Mouse (Mus musculus): ENCODE results near the gene Adamts12. TPM values are rescaled to one million over a fixed set of nuclear protein-coding genes. Genes with fewer than 3 reads are reported as not detected.
A peak's percentile ranks its signal among the peaks of the same experiment; 100 is the strongest.

Gene Adamts12
- 0.79 and 0.89 TPM in 2 replicates for polyA plus RNA-seq (2016; fragmentation: Nextera tagmentation; extraction: Ambion mirVana)

DNA sequence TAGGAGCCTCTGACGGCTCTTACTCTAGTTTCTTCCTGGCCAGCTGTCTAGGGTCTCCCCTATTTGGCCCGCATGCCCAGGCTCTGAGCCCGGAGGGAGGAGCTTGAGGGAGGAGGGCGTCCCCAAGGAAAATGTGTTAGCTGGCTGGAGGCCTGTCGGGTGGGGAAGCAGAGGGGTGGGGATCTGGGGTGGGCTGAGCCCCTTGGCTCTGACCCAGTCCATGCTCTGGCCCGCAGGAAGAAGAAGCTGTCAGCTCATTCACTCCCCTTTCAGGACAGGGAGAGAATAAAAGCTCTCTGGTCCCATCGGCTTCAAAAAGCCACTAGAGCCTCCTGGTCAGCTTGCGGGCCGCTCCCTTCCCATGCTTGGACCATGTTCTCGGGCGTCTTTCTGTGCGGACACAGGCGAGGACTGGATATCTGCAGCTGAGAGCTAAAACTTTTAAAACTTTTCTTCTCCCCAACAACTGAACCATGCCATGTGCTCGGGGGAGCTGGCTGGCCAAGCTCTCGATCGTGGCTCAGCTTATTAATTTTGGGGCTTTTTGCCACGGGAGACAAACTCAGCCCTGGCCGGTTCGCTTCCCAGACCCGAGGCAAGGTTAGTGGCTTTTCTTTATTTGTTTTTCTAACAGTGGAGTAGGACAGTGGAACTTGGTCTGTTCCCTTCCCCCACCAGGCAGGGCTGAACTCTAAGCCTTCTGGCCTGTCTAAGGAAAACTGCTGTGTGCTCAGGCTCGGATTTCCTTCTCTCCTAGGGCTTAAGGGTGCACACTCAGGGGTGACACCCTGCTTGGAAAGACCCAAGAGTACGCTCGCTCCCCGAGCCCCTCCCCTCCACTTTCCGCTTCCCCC is at the start of gene Adamts12:
TSS of gene Adamts12 (plus strand) at position 233 of the 854 bp plus-strand sequence.
- no peaks in the 10 kb centered on the region for H3K36me3 ChIP-seq (replicated peaks)
- DNase-seq (ENCODE audit: extremely low spot score, low spot score) = peak; percentile 31
- H3K9me3 ChIP-seq = no peaks in the 10 kb centered on the region
- peak within 1 kb of the TSS; percentile 80 for H3K27ac ChIP-seq
- peaks cover 9% of the 10 kb centered on the region; the same call in 1 of the 2 replicates for H3K27me3 ChIP-seq (ENCODE audit: poor library complexity, severe bottlenecking)
- 2% methylated on average over 25 of the region's 25 CpGs for WGBS
- H3K4me3 ChIP-seq = peak within 1 kb of the TSS; percentile 48
- peaks cover 40% of the 10 kb centered on the region for H3K4me1 ChIP-seq

DNA sequence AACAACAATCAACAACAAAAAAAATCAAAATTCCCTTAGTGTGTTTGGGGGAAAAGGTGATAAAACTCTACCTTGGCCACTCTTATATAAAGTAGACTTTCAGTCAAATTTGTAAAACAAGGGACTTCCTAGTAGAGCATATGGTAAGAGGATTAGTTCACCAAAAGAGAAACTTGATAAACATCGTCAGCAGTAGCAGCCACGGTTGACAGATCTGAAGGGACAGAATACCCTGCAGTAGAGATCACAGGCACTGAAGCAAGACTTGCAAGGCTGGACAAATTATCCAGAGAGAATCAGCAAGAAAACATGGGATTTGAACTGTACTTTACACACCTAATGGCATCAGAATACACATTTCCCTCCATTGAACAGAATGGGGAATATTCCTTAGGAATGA is 49.7 kb upstream of the Adamts12 start:
- WGBS = 30% methylated on average over 2 of the region's 2 CpGs
- H3K4me3 ChIP-seq = no peak overlapping the region
- H3K27me3 ChIP-seq (ENCODE audit: poor library complexity, severe bottlenecking) = no peaks in the 10 kb centered on the region
- no peaks in the 10 kb centered on the region for H3K4me1 ChIP-seq
- DNase-seq (ENCODE audit: extremely low spot score, low spot score) = no peak
- no peaks in the 10 kb centered on the region for H3K9me3 ChIP-seq
- H3K36me3 ChIP-seq (replicated peaks) = no peaks in the 10 kb centered on the region
- H3K27ac ChIP-seq = no peak overlapping the region

DNA sequence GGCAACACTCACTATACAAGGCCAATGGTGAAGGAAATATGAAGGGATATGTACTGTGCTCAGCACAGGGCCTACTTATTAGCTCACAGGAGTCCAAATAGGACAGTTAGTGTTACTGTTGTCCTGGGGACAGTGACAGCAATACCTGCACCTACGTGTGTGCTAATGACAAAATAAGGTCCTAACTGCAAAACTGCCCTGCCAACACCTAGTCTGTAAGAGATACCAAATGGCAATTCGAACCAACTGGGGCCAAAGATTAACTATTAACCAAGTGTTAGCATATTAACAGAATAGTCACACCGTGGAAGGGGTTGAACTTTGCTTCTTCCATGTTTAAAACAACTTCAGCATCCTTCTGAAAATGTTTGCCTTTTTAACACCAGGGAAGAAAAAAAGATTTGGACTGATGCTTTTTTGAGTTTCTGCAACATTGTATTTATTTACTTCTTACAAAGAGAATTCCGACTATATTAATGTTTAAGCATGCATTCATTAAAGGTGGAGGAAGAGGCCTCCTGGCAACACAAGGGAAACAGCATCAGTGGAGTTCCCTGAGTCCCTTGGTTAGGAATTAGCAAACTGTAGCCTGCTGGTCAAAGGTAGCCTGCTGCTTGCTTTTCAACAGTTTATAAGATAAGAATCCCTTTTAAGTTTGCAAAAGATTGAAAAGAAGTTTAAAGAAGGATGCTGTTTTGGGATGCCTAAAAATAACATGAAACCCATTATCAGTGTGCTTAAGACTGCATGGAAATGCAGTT is 37.6 kb upstream of the Adamts12 start:
- no peak for DNase-seq (ENCODE audit: extremely low spot score, low spot score)
- Histone ChIP-seq H3K27ac (no peak overlapping the region), H3K4me1 (no peaks in the 10 kb centered on the region), H3K36me3 (replicated peaks) (no peaks in the 10 kb centered on the region), H3K27me3 (ENCODE audit: poor library complexity, severe bottlenecking) (no peaks in the 10 kb centered on the region), H3K9me3 (no peaks in the 10 kb centered on the region), H3K4me3 (no peak overlapping the region)
- WGBS = 83% methylated on average over 4 of the region's 4 CpGs

DNA sequence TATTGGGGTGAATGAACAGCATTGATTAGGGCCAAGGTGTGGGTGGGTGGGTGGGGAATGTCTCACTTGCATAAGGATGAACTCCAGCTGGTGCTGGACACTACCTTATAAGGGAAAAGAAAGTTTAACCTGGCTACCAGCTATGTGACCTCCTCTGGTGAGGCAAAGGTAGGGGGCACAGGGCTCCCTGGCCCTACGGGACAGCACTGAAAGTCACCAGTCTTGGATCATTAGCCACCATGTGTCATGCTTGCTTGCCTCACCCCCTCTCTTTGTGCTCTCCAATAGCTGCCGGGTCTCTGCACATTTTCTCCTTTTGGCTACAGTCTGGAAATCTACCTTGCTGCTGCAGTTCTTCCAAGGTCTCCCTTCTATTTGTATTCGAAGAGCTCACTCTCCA is 34.4 kb upstream of the Adamts12 start:
- Histone ChIP-seq H3K27ac (no peak overlapping the region), H3K9me3 (no peaks in the 10 kb centered on the region), H3K27me3 (ENCODE audit: poor library complexity, severe bottlenecking) (peaks cover 23% of the 10 kb centered on the region), H3K4me3 (no peak overlapping the region), H3K36me3 (replicated peaks) (no peaks in the 10 kb centered on the region), H3K4me1 (peaks cover 3% of the 10 kb centered on the region; the same call in 1 of the 2 replicates)
- 87% methylated on average over 3 of the region's 3 CpGs for WGBS
- DNase-seq (ENCODE audit: extremely low spot score, low spot score) = no peak

DNA sequence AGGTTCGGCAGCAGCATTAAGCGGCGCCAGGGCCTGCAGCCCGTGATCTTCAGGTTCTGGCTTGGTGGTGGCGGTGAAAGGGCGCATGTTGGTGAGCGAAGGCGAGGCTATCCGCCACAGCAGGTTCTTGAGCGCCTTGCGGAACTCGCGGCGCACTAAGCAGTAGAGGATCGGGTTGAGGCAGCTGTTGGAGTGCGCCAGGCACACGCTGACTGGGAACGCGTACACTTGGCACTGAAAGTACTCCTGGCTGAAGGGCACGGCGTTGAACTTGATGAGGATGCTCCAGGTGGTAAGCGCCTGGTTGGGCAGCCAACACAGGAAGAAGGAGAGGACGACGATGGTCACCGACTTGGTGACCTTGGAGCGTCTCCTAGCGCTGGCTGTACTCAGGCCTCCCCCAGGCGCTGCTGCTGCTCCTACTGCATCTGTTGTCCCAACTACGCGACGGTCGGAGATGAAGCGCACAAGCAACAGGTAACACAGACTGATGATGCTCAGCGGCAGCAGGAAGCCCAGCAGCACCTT is 28.6 kb upstream of the Adamts12 start:
- peaks cover 26% of the 10 kb centered on the region for H3K4me1 ChIP-seq
- WGBS = 5% methylated on average over 34 of the region's 34 CpGs
- H3K4me3 ChIP-seq = peak overlapping the region; percentile 47
- H3K36me3 ChIP-seq (replicated peaks) = no peaks in the 10 kb centered on the region
- no peak for DNase-seq (ENCODE audit: extremely low spot score, low spot score)
- no peak overlapping the region for H3K27ac ChIP-seq
- no peaks in the 10 kb centered on the region for H3K9me3 ChIP-seq
- H3K27me3 ChIP-seq (ENCODE audit: poor library complexity, severe bottlenecking) = peaks cover 70% of the 10 kb centered on the region

DNA sequence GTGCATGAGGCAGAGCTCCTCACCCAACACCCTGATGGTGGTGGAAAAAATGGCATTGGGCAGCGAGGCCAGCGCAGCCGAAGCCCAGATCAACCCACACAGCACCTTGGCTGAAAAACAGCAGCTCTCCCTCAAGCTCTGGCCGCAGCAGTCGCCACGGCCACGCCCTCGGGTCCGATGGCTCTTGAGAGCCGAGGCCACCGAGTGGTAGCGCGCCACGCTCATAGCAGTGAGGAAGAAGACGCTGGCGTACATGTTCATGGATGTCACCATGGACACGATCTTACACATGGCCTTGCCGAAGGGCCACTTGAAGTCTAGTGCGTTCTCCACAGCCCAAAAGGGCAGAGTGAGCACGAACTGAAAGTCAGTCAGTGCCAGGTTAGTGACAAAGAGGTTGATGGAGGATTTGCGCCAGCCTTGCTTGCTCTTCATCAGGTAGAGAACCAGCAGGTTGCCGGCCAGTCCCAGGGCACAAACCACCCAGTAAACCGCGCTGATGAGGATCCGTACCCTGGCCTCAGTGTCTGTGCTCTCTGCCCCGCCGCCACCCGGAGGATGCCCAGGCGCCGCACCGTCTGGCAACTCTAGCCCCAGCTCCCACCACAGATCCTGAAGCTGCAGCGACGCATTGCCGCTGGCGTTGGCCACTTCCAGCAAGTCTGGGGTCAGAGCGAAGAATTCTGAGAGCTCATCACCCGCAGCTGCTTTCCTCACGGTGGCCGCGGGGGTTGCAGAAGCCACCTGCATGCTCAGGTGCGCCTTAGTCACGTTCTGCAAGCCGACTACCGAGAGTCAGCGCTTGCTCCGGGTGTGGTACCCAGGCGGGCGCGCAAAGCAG is 27.8 kb upstream of the Adamts12 start:
- Histone ChIP-seq H3K4me1 (peaks cover 26% of the 10 kb centered on the region), H3K9me3 (no peaks in the 10 kb centered on the region), H3K36me3 (replicated peaks) (no peaks in the 10 kb centered on the region), H3K4me3 (peak overlapping the region; percentile 47), H3K27ac (no peak overlapping the region), H3K27me3 (ENCODE audit: poor library complexity, severe bottlenecking) (peaks cover 70% of the 10 kb centered on the region)
- WGBS = 2% methylated on average over 49 of the region's 49 CpGs
- DNase-seq (ENCODE audit: extremely low spot score, low spot score) = peak; percentile 25

DNA sequence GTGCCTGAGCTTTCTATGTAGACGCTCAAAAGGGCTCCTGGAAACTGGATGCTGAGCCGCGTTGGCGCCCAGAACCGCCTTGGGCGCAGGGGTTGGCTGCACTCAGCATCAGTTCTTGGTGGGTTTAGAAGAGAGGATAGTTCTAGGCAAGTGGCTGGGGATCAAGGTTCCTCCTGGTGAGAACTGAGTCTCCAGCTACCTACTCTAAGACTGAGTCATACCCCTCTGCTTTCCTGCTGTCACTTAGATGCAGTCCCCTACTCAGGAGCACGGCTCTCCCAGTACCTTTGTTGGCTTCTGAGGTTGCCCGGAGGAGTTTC is 27.3 kb upstream of the Adamts12 start:
- H3K4me1 ChIP-seq = peaks cover 26% of the 10 kb centered on the region
- H3K4me3 ChIP-seq = peak overlapping the region; percentile 47
- H3K27me3 ChIP-seq (ENCODE audit: poor library complexity, severe bottlenecking) = peaks cover 70% of the 10 kb centered on the region
- no peaks in the 10 kb centered on the region for H3K9me3 ChIP-seq
- no peak overlapping the region for H3K27ac ChIP-seq
- no peak for DNase-seq (ENCODE audit: extremely low spot score, low spot score)
- H3K36me3 ChIP-seq (replicated peaks) = no peaks in the 10 kb centered on the region
- WGBS = 3% methylated on average over 8 of the region's 8 CpGs

DNA sequence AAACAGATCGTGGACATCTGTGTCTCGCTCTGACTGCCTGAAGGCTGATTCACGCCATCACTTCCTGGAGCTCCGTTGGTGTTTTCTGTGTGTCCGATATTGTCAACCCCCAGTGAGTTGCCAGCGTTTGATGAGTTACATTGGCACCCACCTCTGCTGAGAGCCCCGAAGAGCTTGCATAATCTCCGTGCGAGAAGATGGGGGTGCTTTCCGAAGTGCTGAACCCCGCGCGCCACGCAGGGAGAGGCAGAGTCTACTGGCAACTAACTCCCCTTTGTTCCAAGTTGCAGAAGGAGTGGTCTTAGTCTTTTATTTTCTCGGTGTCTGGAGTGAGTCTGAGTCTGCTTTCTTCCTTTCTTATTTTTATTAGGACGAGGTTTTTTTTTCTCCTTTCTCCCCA is 26.9 kb upstream of the Adamts12 start, which contains the start of gene Rxfp3:
TSS of gene Rxfp3 (minus strand) at position 281 of the 400 bp plus-strand sequence.
- Histone ChIP-seq H3K27me3 (ENCODE audit: poor library complexity, severe bottlenecking) (peaks cover 70% of the 10 kb centered on the region), H3K36me3 (replicated peaks) (no peaks in the 10 kb centered on the region), H3K9me3 (no peaks in the 10 kb centered on the region), H3K4me1 (peaks cover 26% of the 10 kb centered on the region), H3K4me3 (peak within 1 kb of the TSS; percentile 47), H3K27ac (no peak within 1 kb of the TSS)
- no peak for DNase-seq (ENCODE audit: extremely low spot score, low spot score)
- WGBS = 3% methylated on average over 16 of the region's 16 CpGs

DNA sequence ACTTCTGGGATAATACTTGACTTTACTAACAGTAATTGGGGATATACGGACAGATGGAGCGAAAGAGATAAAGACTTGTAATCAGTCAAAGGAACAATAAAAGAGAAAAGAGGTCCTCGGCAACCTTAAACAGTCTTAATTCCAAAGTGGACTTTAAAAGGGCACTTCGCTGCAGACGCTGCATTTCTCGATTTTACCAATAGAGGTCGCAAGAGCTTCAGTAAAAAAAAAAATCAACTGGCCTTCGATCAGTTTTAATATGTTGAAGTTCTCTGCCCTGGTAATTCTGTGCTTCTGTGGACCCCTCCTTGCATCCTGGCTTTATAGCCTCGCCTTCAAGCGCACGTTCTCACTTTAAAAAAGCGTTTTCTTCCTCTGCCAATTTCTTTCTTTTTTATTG is 26.1 kb upstream of the Adamts12 start:
- Histone ChIP-seq H3K36me3 (replicated peaks) (no peaks in the 10 kb centered on the region), H3K4me3 (no peak overlapping the region), H3K27me3 (ENCODE audit: poor library complexity, severe bottlenecking) (peaks cover 65% of the 10 kb centered on the region)

DNA sequence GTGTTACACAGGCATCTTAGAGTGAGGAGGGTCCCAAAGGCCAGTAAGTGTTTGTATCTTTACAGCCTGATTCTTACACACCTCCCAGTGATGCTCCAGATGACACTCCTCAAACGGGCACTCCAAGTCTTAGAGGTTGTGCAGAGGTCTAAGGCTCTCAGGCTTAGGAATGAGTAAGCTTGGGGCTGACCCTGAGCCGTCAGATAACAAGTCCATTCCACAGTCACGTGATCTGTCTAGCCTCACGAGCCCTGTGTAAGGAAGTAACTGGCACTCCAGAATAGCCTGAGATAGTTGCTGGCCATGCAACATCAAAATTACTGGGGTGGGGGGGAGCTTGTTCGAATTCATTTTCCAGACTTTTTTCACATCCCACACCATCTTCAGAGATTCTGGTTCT is 24.5 kb upstream of the Adamts12 start:
- no peak overlapping the region for H3K4me3 ChIP-seq
- H3K36me3 ChIP-seq (replicated peaks) = no peaks in the 10 kb centered on the region
- no peak for DNase-seq (ENCODE audit: extremely low spot score, low spot score)
- H3K4me1 ChIP-seq = peaks cover 23% of the 10 kb centered on the region
- no peak overlapping the region for H3K27ac ChIP-seq
- peaks cover 49% of the 10 kb centered on the region for H3K27me3 ChIP-seq (ENCODE audit: poor library complexity, severe bottlenecking)
- 74% methylated on average over 5 of the region's 5 CpGs for WGBS
- H3K9me3 ChIP-seq = no peaks in the 10 kb centered on the region

More for the DNA sequence above, 26.1 kb upstream of the Adamts12 start:
- Histone ChIP-seq H3K9me3 (no peaks in the 10 kb centered on the region), H3K27ac (no peak overlapping the region), H3K4me1 (peaks cover 23% of the 10 kb centered on the region)
- WGBS = 4% methylated on average over 12 of the region's 12 CpGs
- DNase-seq (ENCODE audit: extremely low spot score, low spot score) = peak; percentile 28

DNA sequence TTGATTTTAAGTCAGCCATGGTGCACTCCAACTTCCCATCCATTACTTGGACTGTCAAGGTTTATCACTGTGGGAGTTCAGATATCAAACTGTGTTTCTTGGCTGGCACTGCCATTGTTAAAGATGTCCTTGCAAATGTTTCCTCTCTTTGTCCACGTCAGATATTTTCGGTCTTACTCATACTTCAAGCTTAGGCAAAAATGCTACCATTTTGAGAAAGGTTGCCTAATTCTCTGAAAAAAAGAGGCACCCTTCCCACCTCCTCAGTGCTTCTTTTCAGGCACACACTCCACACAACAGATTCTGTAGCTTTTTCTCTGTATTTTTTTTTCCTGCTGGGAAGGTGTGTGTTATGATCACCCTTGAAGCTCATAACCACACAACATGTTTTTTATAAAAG is 23.4 kb upstream of the Adamts12 start:
- DNase-seq (ENCODE audit: extremely low spot score, low spot score) = no peak
- peaks cover 38% of the 10 kb centered on the region for H3K27me3 ChIP-seq (ENCODE audit: poor library complexity, severe bottlenecking)
- no peaks in the 10 kb centered on the region for H3K9me3 ChIP-seq
- no peaks in the 10 kb centered on the region for H3K36me3 ChIP-seq (replicated peaks)
- no peak overlapping the region for H3K4me3 ChIP-seq
- 93% methylated on average over 2 of the region's 2 CpGs for WGBS
- no peak overlapping the region for H3K27ac ChIP-seq
- H3K4me1 ChIP-seq = peaks cover 16% of the 10 kb centered on the region

DNA sequence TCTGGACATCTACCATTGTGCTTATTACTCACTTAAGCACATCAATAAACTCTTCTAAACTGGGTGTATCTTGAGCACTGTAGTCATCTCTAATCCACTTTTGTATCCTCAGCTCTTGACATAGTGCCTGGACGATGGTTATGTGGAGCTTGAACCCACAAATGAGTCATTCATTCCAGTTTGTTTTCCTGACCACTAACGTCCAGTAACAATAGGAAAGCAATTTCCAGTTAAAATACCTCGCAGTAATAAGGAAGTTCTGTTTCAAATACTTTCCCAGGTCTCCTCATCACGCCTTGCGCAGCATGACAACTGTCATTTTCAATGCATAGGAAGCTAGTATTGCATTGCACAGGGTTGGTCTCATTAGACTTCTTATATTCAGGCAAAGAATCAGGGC is 21.8 kb upstream of the Adamts12 start:
- Histone ChIP-seq H3K4me3 (no peak overlapping the region), H3K27me3 (ENCODE audit: poor library complexity, severe bottlenecking) (peaks cover 22% of the 10 kb centered on the region), H3K9me3 (no peaks in the 10 kb centered on the region), H3K27ac (no peak overlapping the region), H3K4me1 (peaks cover under 1% of the 10 kb centered on the region; the same call in 1 of the 2 replicates), H3K36me3 (replicated peaks) (no peaks in the 10 kb centered on the region)
- no peak for DNase-seq (ENCODE audit: extremely low spot score, low spot score)
- WGBS = 88% methylated on average over 5 of the region's 5 CpGs

All from forebrain, embryonic 10.5 days (tissue).